9 mouse cellular contexts compared by ENCODE assay signal in genomic region chr8:80895397-80895796, GRCm38 (mm10). TPM values are rescaled to one million over a fixed set of nuclear protein-coding genes. Genes with fewer than 3 reads are reported as not detected.
DNase-seq lines count a peak whose midpoint lies in the region; ATAC-seq and TF ChIP-seq lines count a peak whose summit lies in the region.
"Had no signal": no experiment of that assay in that cellular context is flagged by ENCODE, and none has a peak within 500 bp of the region (broad histone marks: within the 10 kb centered on the region; RNA-seq: fewer than 3 reads in every experiment).

No protein-coding gene starts in this region.

- peak overlapping the region; percentile 31; the same call in 1 of the 2 replicates for H3K4me2 ChIP-seq in lung, postnatal 0 days (replicated peaks; ENCODE audit: low read depth, low read length)
- H3K4me2 ChIP-seq: liver, embryonic 13.5 days had no signal

- H3K9ac ChIP-seq in lung, postnatal 0 days (replicated peaks; ENCODE audit: low read depth): no peak overlapping the region
- H3K9ac ChIP-seq: liver, embryonic 13.5 days had no signal

- H3K36me3 ChIP-seq in lung, postnatal 0 days (ENCODE audit: insufficient read depth, low read length): no peaks in the 10 kb centered on the region
- H3K36me3 ChIP-seq: liver, embryonic 13.5 days had no signal

- intact Hi-C loops in left cerebral cortex, postnatal 36 days (cut with DNase I): no loop called here

- DNase-seq in cerebellum, postnatal 10 days: peak; percentile 17 to 25
- DNase-seq in cerebellum, adult 18-20 months: no peak
- peak; percentile 64 for DNase-seq in embryo, embryonic 10.5 days (ENCODE audit: low spot score)
- DNase-seq in heart, postnatal 4 days: peak; percentile 43
- DNase-seq in lung, postnatal 0 days (ENCODE audit: low spot score): peak; percentile 69
- no peak for DNase-seq in left cerebral cortex, postnatal 36 days (ENCODE audit: low spot score in 2 of 2)
- DNase-seq in left cerebral cortex, adult 18-20 months (ENCODE audit: low spot score in 2 of 2): no peak
- no peak for DNase-seq in layer of hippocampus, adult 8-10 months (ENCODE audit: low spot score in 2 of 2)
- DNase-seq: liver, embryonic 13.5 days had no signal

- TF ChIP-seq CTCF in lung, postnatal 0 days (IDR thresholded peaks at IDR 0.05): peak; percentile 41

- H3K27ac ChIP-seq in lung, postnatal 0 days (ENCODE audit: low read length): peak overlapping the region; percentile 58; the same call in 1 of the 2 replicates
- H3K27ac ChIP-seq: liver, embryonic 13.5 days had no signal

- 19% methylated on average over 6 of the region's 6 CpGs for WGBS in lung, postnatal 0 days

- H3K4me1 ChIP-seq in lung, postnatal 0 days (ENCODE audit: insufficient read depth, low read depth, low read length): no peaks in the 10 kb centered on the region

- no peak overlapping the region for H3K4me3 ChIP-seq in lung, postnatal 0 days (ENCODE audit: low read depth, low read length)
- H3K4me3 ChIP-seq: liver, embryonic 13.5 days had no signal

- no peak for TF ChIP-seq EP300 in lung, postnatal 0 days (IDR thresholded peaks at IDR 0.05)

- H3K27me3 ChIP-seq in lung, postnatal 0 days (replicated peaks; ENCODE audit: insufficient read depth, low read length): no peaks in the 10 kb centered on the region
- H3K27me3 ChIP-seq: liver, embryonic 13.5 days had no signal

- peak; percentile 48 for ATAC-seq in lung, postnatal 0 days

- H3K9me3 ChIP-seq in lung, postnatal 0 days (ENCODE audit: low read length): no peaks in the 10 kb centered on the region
- H3K9me3 ChIP-seq: liver, embryonic 13.5 days had no signal

RNA-seq across cellular contexts. Expression of gene Gab1, which starts 15.1 kb away (rescaled TPM):
- 10 to 100 TPM; 52.2 to 58.7 TPM for total RNA-seq in heart, postnatal 4 days (2021)
- 16.9 and 18.9 TPM in 2 replicates for polyA plus RNA-seq in lung, postnatal 0 days (2015; fragmentation: Nextera tagmentation; extraction: Ambion mirVana)
- 10 to 100 TPM; 14.6 to 15.4 TPM for total RNA-seq in left cerebral cortex, postnatal 36 days (2021)
- total RNA-seq in left cerebral cortex, adult 18-20 months (2021): 10 to 100 TPM; 12.8 to 16.1 TPM
- total RNA-seq in layer of hippocampus, adult 8-10 months (2022): 10 to 100 TPM; 19.4 to 24.9 (median 22.3) TPM

Comparison
In these comparisons a context has a peak if more than half of its experiments do, and no peak if none do; other contexts are left out.
1. DNase-seq: peak in cerebellum, postnatal 10 days (2 of 2), embryo, embryonic 10.5 days (single experiment), heart, postnatal 4 days (single experiment) and lung, postnatal 0 days (single experiment); none in cerebellum, adult 18-20 months (0 of 2), left cerebral cortex, postnatal 36 days (0 of 2), left cerebral cortex, adult 18-20 months (0 of 2) and layer of hippocampus, adult 8-10 months (0 of 2).